Mouse (Mus musculus): ENCODE results near the gene Spryd7. TPM values are rescaled to one million over a fixed set of nuclear protein-coding genes. Genes with fewer than 3 reads are reported as not detected.
A peak's percentile ranks its signal among the peaks of the same experiment; 100 is the strongest.
"Not testable (repeated sequence)": the region's sequence is repeated elsewhere in the genome, so short reads cannot be mapped to it uniquely, and the experiment has no call there.

Gene Spryd7
- polyA plus RNA-seq, 1 experiment from 2014 or later = 21.7 TPM

GRCm38 (mm10) chr14:61548614-61549013, 8.1 kb downstream of the Spryd7 start:
- H3K9me3 ChIP-seq (ENCODE audit: low read length) = no peaks in the 10 kb centered on the region
- no peak overlapping the region for H3K27ac ChIP-seq (ENCODE audit: low read length)
- DNase-seq (ENCODE audit: low spot score) = no peak
- peak; percentile 47 for ATAC-seq
- H3K9ac ChIP-seq (replicated peaks; ENCODE audit: low read depth) = no peak overlapping the region
- H3K36me3 ChIP-seq (ENCODE audit: insufficient read depth, low read length) = no peaks in the 10 kb centered on the region
- H3K4me3 ChIP-seq (ENCODE audit: low read depth, low read length) = no peak overlapping the region
- no peak overlapping the region for H3K4me2 ChIP-seq (replicated peaks; ENCODE audit: low read depth, low read length)
- no peaks in the 10 kb centered on the region for H3K27me3 ChIP-seq (replicated peaks; ENCODE audit: insufficient read depth, low read length)
- 65% methylated on average over 1 of the region's 1 CpGs for WGBS
- no peaks in the 10 kb centered on the region for H3K4me1 ChIP-seq (ENCODE audit: insufficient read depth, low read depth, low read length)
- TF ChIP-seq EP300 (IDR thresholded peaks at IDR 0.05) (peak; percentile 63), CTCF (IDR thresholded peaks at IDR 0.05) (no peak)

- WGBS = 86% methylated on average over 6 of the region's 11 CpGs
- DNase-seq (ENCODE audit: low spot score); H3K9ac ChIP-seq (replicated peaks; ENCODE audit: low read depth); H3K4me1 ChIP-seq (ENCODE audit: insufficient read depth, low read depth, low read length); H3K36me3 ChIP-seq (ENCODE audit: insufficient read depth, low read length); H3K4me2 ChIP-seq (replicated peaks; ENCODE audit: low read depth, low read length); H3K9me3 ChIP-seq (ENCODE audit: low read length); H3K27ac ChIP-seq (ENCODE audit: low read length); H3K27me3 ChIP-seq (replicated peaks; ENCODE audit: insufficient read depth, low read length); ATAC-seq; H3K4me3 ChIP-seq (ENCODE audit: low read depth, low read length): not testable (repeated sequence)
- TF ChIP-seq CTCF (IDR thresholded peaks at IDR 0.05) = peak; percentile 28; the same call in 1 of the 2 replicates
Measured at GRCm38 (mm10) chr14:61537772-61538171, 18.9 kb downstream of the Spryd7 start.

- H3K36me3 ChIP-seq (ENCODE audit: insufficient read depth, low read length) = no peaks in the 10 kb centered on the region
- DNase-seq (ENCODE audit: low spot score) = no peak
- H3K27me3 ChIP-seq (replicated peaks; ENCODE audit: insufficient read depth, low read length) = no peaks in the 10 kb centered on the region
- TF ChIP-seq EP300 (IDR thresholded peaks at IDR 0.05) (no peak), CTCF (IDR thresholded peaks at IDR 0.05) (no peak)
- H3K4me1 ChIP-seq (ENCODE audit: insufficient read depth, low read depth, low read length) = no peaks in the 10 kb centered on the region
- WGBS = 85% methylated on average over 5 of the region's 5 CpGs
- H3K4me2 ChIP-seq (replicated peaks; ENCODE audit: low read depth, low read length) = no peak overlapping the region
- ATAC-seq = no peak
- no peak overlapping the region for H3K4me3 ChIP-seq (ENCODE audit: low read depth, low read length)
- H3K9me3 ChIP-seq (ENCODE audit: low read length) = no peaks in the 10 kb centered on the region
- H3K9ac ChIP-seq (replicated peaks; ENCODE audit: low read depth) = no peak overlapping the region
- no peak overlapping the region for H3K27ac ChIP-seq (ENCODE audit: low read length)
Measured at GRCm38 (mm10) chr14:61536631-61537264, 19.9 kb downstream of the Spryd7 start.

- TF ChIP-seq CTCF (IDR thresholded peaks at IDR 0.05) (no peak), EP300 (IDR thresholded peaks at IDR 0.05) (no peak)
- Histone ChIP-seq H3K4me2 (replicated peaks; ENCODE audit: low read depth, low read length) (no peak overlapping the region), H3K4me1 (ENCODE audit: insufficient read depth, low read depth, low read length) (no peaks in the 10 kb centered on the region), H3K9me3 (ENCODE audit: low read length) (no peaks in the 10 kb centered on the region), H3K27ac (ENCODE audit: low read length) (no peak overlapping the region), H3K4me3 (ENCODE audit: low read depth, low read length) (no peak overlapping the region), H3K9ac (replicated peaks; ENCODE audit: low read depth) (no peak overlapping the region), H3K27me3 (replicated peaks; ENCODE audit: insufficient read depth, low read length) (no peaks in the 10 kb centered on the region), H3K36me3 (ENCODE audit: insufficient read depth, low read length) (no peaks in the 10 kb centered on the region)
- WGBS = 88% methylated on average over 3 of the region's 3 CpGs
- ATAC-seq (no peak), DNase-seq (ENCODE audit: low spot score) (no peak)
Measured at GRCm38 (mm10) chr14:61535811-61536210, 20.9 kb downstream of the Spryd7 start.

GRCm38 (mm10) chr14:61530966-61531365, 25.7 kb downstream of the Spryd7 start:
- H3K36me3 ChIP-seq (ENCODE audit: insufficient read depth, low read length) = no peaks in the 10 kb centered on the region
- H3K4me3 ChIP-seq (ENCODE audit: low read depth, low read length) = no peak overlapping the region
- TF ChIP-seq CTCF (IDR thresholded peaks at IDR 0.05) = no peak
- TF ChIP-seq EP300 (IDR thresholded peaks at IDR 0.05) = no peak
- no peak for DNase-seq (ENCODE audit: low spot score)
- H3K9me3 ChIP-seq (ENCODE audit: low read length) = no peaks in the 10 kb centered on the region
- H3K27me3 ChIP-seq (replicated peaks; ENCODE audit: insufficient read depth, low read length) = no peaks in the 10 kb centered on the region
- no peak overlapping the region for H3K9ac ChIP-seq (replicated peaks; ENCODE audit: low read depth)
- no peaks in the 10 kb centered on the region for H3K4me1 ChIP-seq (ENCODE audit: insufficient read depth, low read depth, low read length)
- no peak overlapping the region for H3K4me2 ChIP-seq (replicated peaks; ENCODE audit: low read depth, low read length)
- no peak overlapping the region for H3K27ac ChIP-seq (ENCODE audit: low read length)
- ATAC-seq = no peak

GRCm38 (mm10) chr14:61530396-61530795, 26.3 kb downstream of the Spryd7 start:
- Histone ChIP-seq H3K4me1 (ENCODE audit: insufficient read depth, low read depth, low read length) (no peaks in the 10 kb centered on the region), H3K27me3 (replicated peaks; ENCODE audit: insufficient read depth, low read length) (no peaks in the 10 kb centered on the region), H3K4me3 (ENCODE audit: low read depth, low read length) (no peak overlapping the region), H3K4me2 (replicated peaks; ENCODE audit: low read depth, low read length) (no peak overlapping the region), H3K9me3 (ENCODE audit: low read length) (no peaks in the 10 kb centered on the region), H3K9ac (replicated peaks; ENCODE audit: low read depth) (no peak overlapping the region), H3K27ac (ENCODE audit: low read length) (no peak overlapping the region), H3K36me3 (ENCODE audit: insufficient read depth, low read length) (no peaks in the 10 kb centered on the region)
- DNase-seq (ENCODE audit: low spot score) (no peak), ATAC-seq (no peak)
- 92% methylated on average over 2 of the region's 2 CpGs for WGBS
- TF ChIP-seq EP300 (IDR thresholded peaks at IDR 0.05) (no peak), CTCF (IDR thresholded peaks at IDR 0.05) (no peak)

- no peak for TF ChIP-seq CTCF (IDR thresholded peaks at IDR 0.05)
- no peak for TF ChIP-seq EP300 (IDR thresholded peaks at IDR 0.05)
- Histone ChIP-seq H3K4me2 (replicated peaks; ENCODE audit: low read depth, low read length) (no peak overlapping the region), H3K36me3 (ENCODE audit: insufficient read depth, low read length) (no peaks in the 10 kb centered on the region), H3K27me3 (replicated peaks; ENCODE audit: insufficient read depth, low read length) (no peaks in the 10 kb centered on the region), H3K9me3 (ENCODE audit: low read length) (no peaks in the 10 kb centered on the region), H3K4me1 (ENCODE audit: insufficient read depth, low read depth, low read length) (no peaks in the 10 kb centered on the region), H3K27ac (ENCODE audit: low read length) (no peak overlapping the region), H3K4me3 (ENCODE audit: low read depth, low read length) (no peak overlapping the region), H3K9ac (replicated peaks; ENCODE audit: low read depth) (no peak overlapping the region)
- 75% methylated on average over 7 of the region's 7 CpGs for WGBS
- DNase-seq (ENCODE audit: low spot score) (no peak), ATAC-seq (no peak)
Measured at GRCm38 (mm10) chr14:61529533-61529932, 27.2 kb downstream of the Spryd7 start.
